Mouse (Mus musculus) hindbrain, embryonic 12.5 days (tissue): ENCODE measurements around the gene Atp10a. TPM values are rescaled to one million over a fixed set of nuclear protein-coding genes. Genes with fewer than 3 reads are reported as not detected.

Experiments used
- ATAC-seq: fragments of 200-750 bp; cut with Nextera tagmentation; 2 replicates; pipeline ENCODE4 v1.8.0; 2017; ENCODE audit warnings: moderate TSS enrichment; ENCODE audit not compliant: low FRiP score
- H3K27ac ChIP-seq: fragments of 300-500 bp; sonication (generic); 2 replicates; pipeline ENCODE4 v1.5.1; 2016; ENCODE audit warnings: mild to moderate bottlenecking
- H3K27me3 ChIP-seq: fragments of 300-500 bp; sonication (generic); 2 replicates; pipeline ENCODE4 v1.6.1; 2016; ENCODE audit warnings: mild to moderate bottlenecking
- H3K36me3 ChIP-seq: fragments of 300-500 bp; sonication (generic); 2 replicates; pipeline ENCODE4 v1.6.1; 2016; ENCODE audit warnings: mild to moderate bottlenecking
- H3K4me1 ChIP-seq: fragments of 300-500 bp; sonication (generic); 2 replicates; pipeline ENCODE4 v1.6.1; 2016
- H3K4me2 ChIP-seq: fragments of 300-500 bp; sonication (generic); replicated peaks from 2 replicates; pipeline ENCODE4 v1.6.1; 2016; ENCODE audit warnings: mild to moderate bottlenecking
- H3K4me3 ChIP-seq: fragments of 300-500 bp; sonication (generic); 2 replicates; pipeline ENCODE4 v1.5.1; 2016; ENCODE audit warnings: mild to moderate bottlenecking
- H3K9ac ChIP-seq: fragments of 300-500 bp; sonication (generic); 2 replicates; pipeline ENCODE4 v1.6.1; 2016; ENCODE audit warnings: mild to moderate bottlenecking, moderate library complexity
- H3K9me3 ChIP-seq: fragments of 300-500 bp; sonication (generic); replicated peaks from 2 replicates; pipeline ENCODE4 v1.6.1; 2016; ENCODE audit warnings: mild to moderate bottlenecking
- WGBS: fragments of 180-500 bp; shearing (Covaris S2); methylation state at CpG from one replicate; pipeline ENCODE4 v1.1.7; 2016; 5-methylcytosine and 5-hydroxymethylcytosine counted together
- polyA plus RNA-seq: library from polyadenylated mRNA; unstranded; fragments of >200 nt; fragmentation: Nextera tagmentation; extraction: Ambion mirVana; gene quantifications from 2 replicates; pipeline ENCODE4 v1.2.1, GENCODE M21; 2016

The Atp10a gene
- polyA plus RNA-seq = 2.3 and 3.3 TPM in 2 replicates

GRCm38 (mm10) chr7:58655866-58656265 is at the start of gene Atp10a:
Gene Atp10a, plus strand, starts transcription at chr7:58656166.
- Histone ChIP-seq H3K36me3 (no peaks in the 10 kb centered on the region), H3K4me2 (no peak within 1 kb of the TSS), H3K9ac (no peak within 1 kb of the TSS), H3K27me3 (peaks cover 7% of the 10 kb centered on the region; the same call in 1 of the 2 replicates), H3K27ac (no peak within 1 kb of the TSS), H3K4me1 (0 out of 2 replicates have a peak, but pooled peaks cover 4% of the 10 kb centered on the region), H3K9me3 (no peaks in the 10 kb centered on the region), H3K4me3 (no peak within 1 kb of the TSS)
- ATAC-seq = no peak
- 85% methylated on average over 6 of the region's 6 CpGs for WGBS

DNA sequence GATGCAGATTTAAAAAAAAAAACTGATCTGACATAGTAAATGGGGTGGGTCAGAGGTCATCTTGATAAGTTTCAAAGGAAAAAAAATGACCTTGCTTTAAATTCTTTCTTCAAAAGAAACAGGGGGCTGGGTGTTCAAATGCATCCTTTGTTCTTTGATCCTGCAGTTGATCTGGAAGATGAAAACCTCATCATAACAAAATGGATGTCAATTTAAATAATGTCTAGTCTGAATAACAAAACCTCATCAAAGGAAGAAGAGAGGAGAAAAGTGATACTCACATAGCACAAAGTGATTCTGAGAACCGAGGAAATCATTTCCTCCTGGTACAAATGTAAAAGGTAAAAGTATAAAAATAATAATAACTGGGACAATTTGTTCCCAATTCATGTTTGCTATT is 37.9 kb upstream of the Atp10a start:
- H3K9me3 ChIP-seq = no peaks in the 10 kb centered on the region
- no peak overlapping the region for H3K9ac ChIP-seq
- ATAC-seq = no peak
- H3K4me1 ChIP-seq = no peaks in the 10 kb centered on the region
- no peaks in the 10 kb centered on the region for H3K36me3 ChIP-seq
- no peak overlapping the region for H3K4me2 ChIP-seq
- no peak overlapping the region for H3K27ac ChIP-seq
- no peak overlapping the region for H3K4me3 ChIP-seq
- WGBS = 47% methylated on average over 1 of the region's 1 CpGs
- no peaks in the 10 kb centered on the region for H3K27me3 ChIP-seq

GRCm38 (mm10) chr7:58626305-58627155 is 29.4 kb upstream of the Atp10a start:
- H3K27me3 ChIP-seq = no peaks in the 10 kb centered on the region
- H3K36me3 ChIP-seq = no peaks in the 10 kb centered on the region
- H3K4me3 ChIP-seq = no peak overlapping the region
- WGBS = 71% methylated on average over 9 of the region's 9 CpGs
- no peaks in the 10 kb centered on the region for H3K9me3 ChIP-seq
- no peak overlapping the region for H3K9ac ChIP-seq
- H3K4me2 ChIP-seq = no peak overlapping the region
- ATAC-seq = no peak
- no peak overlapping the region for H3K27ac ChIP-seq
- no peaks in the 10 kb centered on the region for H3K4me1 ChIP-seq

DNA sequence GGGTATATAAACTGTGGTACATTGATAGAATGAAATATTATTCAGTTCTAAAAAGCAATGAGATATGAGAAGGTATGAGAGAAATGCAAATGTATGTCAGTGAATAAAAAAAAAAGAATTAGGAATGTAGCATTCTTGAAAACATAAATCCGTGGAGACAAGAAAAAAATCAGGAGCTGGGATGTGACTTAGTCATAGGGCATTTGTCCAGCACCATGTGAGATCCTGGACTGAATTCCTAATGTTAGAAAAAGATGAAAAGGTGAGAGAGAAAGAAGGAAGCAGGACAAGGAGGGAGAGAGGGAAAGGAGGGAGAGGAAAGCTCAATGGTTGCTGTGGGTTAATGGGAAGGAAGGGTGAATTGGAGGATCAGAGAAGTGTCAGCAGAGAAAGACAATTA is 28.6 kb upstream of the Atp10a start:
- no peak for ATAC-seq
- 86% methylated on average over 1 of the region's 1 CpGs for WGBS
- H3K27ac ChIP-seq = no peak overlapping the region

GRCm38 (mm10) chr7:58629233-58629632 is 26.7 kb upstream of the Atp10a start:
- 90% methylated on average over 2 of the region's 2 CpGs for WGBS
- ATAC-seq = no peak
- no peak overlapping the region for H3K4me2 ChIP-seq
- H3K9ac ChIP-seq = no peak overlapping the region
- H3K4me3 ChIP-seq = no peak overlapping the region
- no peaks in the 10 kb centered on the region for H3K9me3 ChIP-seq
- H3K36me3 ChIP-seq = no peaks in the 10 kb centered on the region
- H3K27me3 ChIP-seq = no peaks in the 10 kb centered on the region
- H3K27ac ChIP-seq = no peak overlapping the region
- no peaks in the 10 kb centered on the region for H3K4me1 ChIP-seq

More for the DNA sequence above, 28.6 kb upstream of the Atp10a start:
- H3K27me3 ChIP-seq = no peaks in the 10 kb centered on the region
- H3K4me3 ChIP-seq = no peak overlapping the region
- H3K36me3 ChIP-seq = no peaks in the 10 kb centered on the region
- H3K4me1 ChIP-seq = no peaks in the 10 kb centered on the region
- H3K9ac ChIP-seq = no peak overlapping the region
- no peak overlapping the region for H3K4me2 ChIP-seq
- H3K9me3 ChIP-seq = no peaks in the 10 kb centered on the region

DNA sequence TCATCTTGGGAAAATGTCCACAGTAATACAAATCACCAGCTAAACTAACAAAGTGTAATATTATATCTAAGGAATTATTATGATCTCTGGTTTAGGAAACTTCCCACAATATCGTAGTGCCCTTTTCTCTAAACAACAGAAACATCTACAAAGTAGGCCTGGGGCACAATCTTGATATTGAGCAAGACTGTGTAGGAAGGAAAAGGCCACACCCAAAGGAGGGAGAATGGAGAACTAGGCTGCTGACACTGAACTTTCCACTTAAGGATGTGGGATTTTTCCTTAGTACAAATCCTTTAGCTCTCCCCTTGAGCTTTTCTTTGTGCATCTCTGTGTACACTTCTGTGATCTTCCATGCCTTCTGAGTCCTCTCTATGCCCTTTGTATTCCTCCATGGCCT is 22.3 kb upstream of the Atp10a start:
- WGBS = 97% methylated on average over 1 of the region's 1 CpGs
- H3K9ac ChIP-seq = no peak overlapping the region
- no peaks in the 10 kb centered on the region for H3K27me3 ChIP-seq
- H3K4me3 ChIP-seq = no peak overlapping the region
- H3K27ac ChIP-seq = no peak overlapping the region
- H3K9me3 ChIP-seq = no peaks in the 10 kb centered on the region
- H3K36me3 ChIP-seq = no peaks in the 10 kb centered on the region
- no peak for ATAC-seq
- no peaks in the 10 kb centered on the region for H3K4me1 ChIP-seq
- H3K4me2 ChIP-seq = no peak overlapping the region

- no peak overlapping the region for H3K4me2 ChIP-seq
- no peaks in the 10 kb centered on the region for H3K36me3 ChIP-seq
- no peak for ATAC-seq
- 92% methylated on average over 2 of the region's 2 CpGs for WGBS
- H3K4me3 ChIP-seq = no peak overlapping the region
- no peaks in the 10 kb centered on the region for H3K9me3 ChIP-seq
- H3K4me1 ChIP-seq = no peaks in the 10 kb centered on the region
- H3K9ac ChIP-seq = no peak overlapping the region
- H3K27me3 ChIP-seq = no peaks in the 10 kb centered on the region
- H3K27ac ChIP-seq = no peak overlapping the region
These were observed 16.3 kb upstream of the Atp10a start for GRCm38 (mm10) chr7:58639676-58640075.

- Histone ChIP-seq H3K9ac (no peak overlapping the region), H3K4me1 (no peaks in the 10 kb centered on the region), H3K36me3 (no peaks in the 10 kb centered on the region), H3K4me2 (no peak overlapping the region), H3K27me3 (no peaks in the 10 kb centered on the region), H3K9me3 (no peaks in the 10 kb centered on the region), H3K27ac (no peak overlapping the region), H3K4me3 (no peak overlapping the region)
- ATAC-seq = no peak
- WGBS = 83% methylated on average over 4 of the region's 4 CpGs
These were observed 15.5 kb upstream of the Atp10a start for GRCm38 (mm10) chr7:58640456-58640855.

GRCm38 (mm10) chr7:58641916-58642315 is 14.1 kb upstream of the Atp10a start:
- no peak overlapping the region for H3K4me2 ChIP-seq
- H3K9me3 ChIP-seq = no peaks in the 10 kb centered on the region
- no peaks in the 10 kb centered on the region for H3K27me3 ChIP-seq
- ATAC-seq = no peak
- no peaks in the 10 kb centered on the region for H3K4me1 ChIP-seq
- no peak overlapping the region for H3K4me3 ChIP-seq
- H3K27ac ChIP-seq = no peak overlapping the region
- no peaks in the 10 kb centered on the region for H3K36me3 ChIP-seq
- 88% methylated on average over 3 of the region's 3 CpGs for WGBS
- no peak overlapping the region for H3K9ac ChIP-seq

- H3K27me3 ChIP-seq = no peaks in the 10 kb centered on the region
- H3K4me2 ChIP-seq = no peak overlapping the region
- 74% methylated on average over 1 of the region's 1 CpGs for WGBS
- no peak overlapping the region for H3K9ac ChIP-seq
- H3K36me3 ChIP-seq = no peaks in the 10 kb centered on the region
- no peak overlapping the region for H3K4me3 ChIP-seq
- no peak overlapping the region for H3K27ac ChIP-seq
- H3K9me3 ChIP-seq = no peaks in the 10 kb centered on the region
- no peaks in the 10 kb centered on the region for H3K4me1 ChIP-seq
- ATAC-seq = no peak
These were observed 8.6 kb upstream of the Atp10a start for GRCm38 (mm10) chr7:58647404-58647803.

GRCm38 (mm10) chr7:58657913-58658789 is 2.2 kb downstream of the Atp10a start:
- peak; percentile 91 for ATAC-seq
- Histone ChIP-seq H3K4me2 (peak overlapping the region; percentile 96), H3K4me1 (0 out of 2 replicates have a peak, but pooled peaks cover 4% of the 10 kb centered on the region), H3K36me3 (no peaks in the 10 kb centered on the region), H3K4me3 (peak overlapping the region; percentile 59), H3K9ac (peak overlapping the region; percentile 70), H3K27me3 (peaks cover 7% of the 10 kb centered on the region; the same call in 1 of the 2 replicates), H3K27ac (no peak overlapping the region), H3K9me3 (no peaks in the 10 kb centered on the region)
- WGBS = under 1% methylated on average over 80 of the region's 81 CpGs

DNA sequence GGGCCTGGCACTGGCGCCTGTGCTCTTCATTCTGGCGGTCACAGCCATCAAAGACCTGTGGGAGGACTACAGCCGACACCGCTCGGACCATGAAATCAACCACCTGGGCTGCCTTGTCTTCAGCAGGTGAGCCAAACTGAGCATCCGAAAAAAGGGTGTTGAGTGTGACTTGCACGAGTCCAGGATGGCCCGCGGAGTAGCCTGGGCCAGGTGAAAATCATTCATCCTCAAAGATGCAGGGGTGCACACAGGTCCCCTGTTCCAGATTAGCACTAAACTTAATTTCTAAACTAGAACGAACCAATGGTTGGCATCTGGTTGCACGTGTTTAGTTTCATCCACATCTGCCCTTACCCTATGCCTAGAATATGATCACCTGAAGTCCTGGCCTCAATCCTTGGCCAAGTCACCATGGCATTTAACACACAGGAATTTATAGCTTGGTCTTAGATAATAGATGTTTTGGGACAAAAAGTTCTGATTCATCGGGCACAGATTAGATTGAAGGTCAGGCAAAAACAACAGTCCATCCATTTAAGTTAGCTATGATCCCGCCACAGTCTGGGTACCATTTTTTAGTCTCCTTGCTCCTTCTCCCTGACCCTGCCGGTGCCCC is 2.9 kb downstream of the Atp10a start:
- no peaks in the 10 kb centered on the region for H3K36me3 ChIP-seq
- peak overlapping the region; percentile 96 for H3K4me2 ChIP-seq
- peaks cover 7% of the 10 kb centered on the region; the same call in 1 of the 2 replicates for H3K27me3 ChIP-seq
- H3K4me1 ChIP-seq = 0 out of 2 replicates have a peak, but pooled peaks cover 4% of the 10 kb centered on the region
- peak overlapping the region; percentile 59 for H3K4me3 ChIP-seq
- H3K9ac ChIP-seq = peak overlapping the region; percentile 70
- no peak for ATAC-seq
- no peaks in the 10 kb centered on the region for H3K9me3 ChIP-seq
- no peak overlapping the region for H3K27ac ChIP-seq
- 31% methylated on average over 14 of the region's 14 CpGs for WGBS
